Mouse (Mus musculus) liver, embryonic 11.5 days (tissue): ENCODE measurements at regions not wholly inside any gene's neighbourhood (a gene's known extent, or its start where the extent isn't known, plus 50 kb on each side); places are given as distances from the start of the nearest gene placed in this dataset.

ENCODE experiments used
- ATAC-seq: fragments of 200-750 bp; cut with Nextera tagmentation; replicated peaks from 2 replicates; pipeline ENCODE4 v1.8.0; 2017; ENCODE audit warnings: moderate number of reproducible peaks, mild to moderate bottlenecking, moderate TSS enrichment, moderate library complexity; ENCODE audit not compliant: low FRiP score
- DNase-seq: peaks from one replicate; pipeline ENCODE4 v3.0.0-alpha.2; 2017; ENCODE audit warnings: low spot score
- H3K27ac ChIP-seq: fragments of 300-500 bp; sonication (generic); 2 replicates; pipeline ENCODE4 v1.5.1; 2014; ENCODE audit warnings: mild to moderate bottlenecking, low read depth, low read length, control low read depth
- H3K27me3 ChIP-seq: fragments of 300-500 bp; sonication (generic); replicated peaks from 2 replicates; pipeline ENCODE4 v1.6.1; 2014; ENCODE audit warnings: low read length, mixed read lengths; ENCODE audit not compliant: control insufficient read depth, insufficient read depth
- H3K36me3 ChIP-seq: fragments of 300-500 bp; sonication (generic); 2 replicates; pipeline ENCODE4 v1.6.1; 2014; ENCODE audit warnings: mild to moderate bottlenecking, low read length, moderate library complexity, mixed read lengths; ENCODE audit not compliant: control insufficient read depth, insufficient read depth
- H3K4me1 ChIP-seq: fragments of 300-500 bp; sonication (generic); replicated peaks from 2 replicates; pipeline ENCODE4 v1.6.1; 2014; ENCODE audit warnings: low read length, mixed read lengths; ENCODE audit not compliant: control insufficient read depth, insufficient read depth
- H3K4me2 ChIP-seq: fragments of 300-500 bp; sonication (generic); 2 replicates; pipeline ENCODE4 v1.6.1; 2014; ENCODE audit warnings: mild to moderate bottlenecking, control low read depth, moderate library complexity
- H3K4me3 ChIP-seq: fragments of 300-500 bp; sonication (generic); 2 replicates; pipeline ENCODE4 v1.5.1; 2014; ENCODE audit warnings: low read depth, low read length, control low read depth
- H3K9ac ChIP-seq: fragments of 300-500 bp; sonication (generic); 2 replicates; pipeline ENCODE4 v1.6.1; 2014; ENCODE audit warnings: low read depth, low read length, control low read depth
- H3K9me3 ChIP-seq: fragments of 300-500 bp; sonication (generic); 2 replicates; pipeline ENCODE4 v1.6.1; 2016; ENCODE audit warnings: low read length, inconsistent platforms, mixed read lengths; ENCODE audit not compliant: control insufficient read depth
- WGBS: fragments of 180-500 bp; shearing (Covaris S2); extraction: QIAGEN DNeasy Blood & Tissue Kit; methylation state at CpG from one replicate; pipeline ENCODE4 v1.1.7; 2014; 5-methylcytosine and 5-hydroxymethylcytosine counted together

DNA sequence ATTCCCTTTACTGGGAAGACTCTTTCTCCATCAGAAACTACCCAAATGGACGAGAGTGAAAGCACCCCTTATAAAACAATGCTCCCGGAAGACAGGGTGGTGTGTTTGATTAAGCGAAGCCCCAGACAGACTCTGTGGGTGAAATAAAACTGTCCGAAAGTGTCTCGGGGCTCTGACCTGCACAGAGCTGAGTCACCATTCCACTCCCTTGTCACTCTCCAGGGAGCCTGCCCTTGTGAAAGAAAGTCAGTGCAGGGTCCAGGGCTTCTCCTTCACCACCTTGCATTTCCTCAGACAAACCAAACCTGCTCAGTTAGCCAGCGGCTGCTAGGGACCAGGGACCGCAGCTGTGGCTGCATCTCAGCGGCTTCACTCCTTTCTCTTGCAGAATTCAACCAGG lies 222.3 kb upstream of the Irx3 start:
- H3K27me3 ChIP-seq = peaks cover 34% of the 10 kb centered on the region
- H3K4me3 ChIP-seq = no peak overlapping the region
- ATAC-seq (no peak), DNase-seq (no peak)
- no peaks in the 10 kb centered on the region for H3K36me3 ChIP-seq
- no peak overlapping the region for H3K27ac ChIP-seq
- 24% methylated on average over 8 of the region's 8 CpGs for WGBS
- peaks cover 13% of the 10 kb centered on the region for H3K4me1 ChIP-seq
- H3K4me2 ChIP-seq = no peak overlapping the region
- H3K9ac ChIP-seq = no peak overlapping the region
- H3K9me3 ChIP-seq = no peaks in the 10 kb centered on the region

DNA sequence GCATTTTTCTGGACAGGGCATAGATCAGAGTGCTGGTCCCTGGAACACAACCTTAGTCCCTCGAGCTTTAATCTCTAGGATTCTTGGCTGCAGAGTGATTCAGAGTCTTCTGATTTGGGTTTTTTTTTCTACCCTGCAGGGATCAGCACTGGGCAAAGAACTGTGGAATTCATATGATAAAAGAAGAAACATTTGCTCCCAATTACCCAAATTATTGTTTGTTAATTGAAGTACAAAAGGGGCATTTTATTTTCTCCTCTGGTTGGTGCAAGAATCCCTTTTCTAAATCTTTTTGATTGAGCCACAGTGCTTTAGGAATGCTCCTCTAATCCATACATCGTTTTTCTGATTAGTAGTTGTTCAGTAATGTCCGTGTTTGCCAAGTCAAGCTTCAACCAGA lies 219.7 kb upstream of the Irx3 start:
- H3K27me3 ChIP-seq = peaks cover 22% of the 10 kb centered on the region

GRCm38 (mm10) chr8:92014704-92015103 lies 212.8 kb upstream of the Irx3 start:
- Histone ChIP-seq H3K27me3 (peaks cover 6% of the 10 kb centered on the region; the same call in 1 of the 2 replicates), H3K27ac (no peak overlapping the region), H3K9ac (no peak overlapping the region), H3K4me3 (no peak overlapping the region), H3K4me2 (no peak overlapping the region), H3K9me3 (no peaks in the 10 kb centered on the region), H3K4me1 (0 out of 2 replicates have a peak, but pooled peaks cover 6% of the 10 kb centered on the region), H3K36me3 (no peaks in the 10 kb centered on the region)
- ATAC-seq = peak; percentile 88
- 65% methylated on average over 4 of the region's 4 CpGs for WGBS
- DNase-seq = no peak

More for the DNA sequence above, 219.7 kb upstream of the Irx3 start:
- Histone ChIP-seq H3K4me3 (no peak overlapping the region), H3K36me3 (no peaks in the 10 kb centered on the region), H3K4me2 (no peak overlapping the region), H3K9me3 (no peaks in the 10 kb centered on the region), H3K27ac (no peak overlapping the region), H3K4me1 (no peaks in the 10 kb centered on the region; the same call in 1 of the 2 replicates), H3K9ac (no peak overlapping the region)
- DNase-seq = no peak
- 71% methylated on average over 3 of the region's 3 CpGs for WGBS
- no peak for ATAC-seq

DNA sequence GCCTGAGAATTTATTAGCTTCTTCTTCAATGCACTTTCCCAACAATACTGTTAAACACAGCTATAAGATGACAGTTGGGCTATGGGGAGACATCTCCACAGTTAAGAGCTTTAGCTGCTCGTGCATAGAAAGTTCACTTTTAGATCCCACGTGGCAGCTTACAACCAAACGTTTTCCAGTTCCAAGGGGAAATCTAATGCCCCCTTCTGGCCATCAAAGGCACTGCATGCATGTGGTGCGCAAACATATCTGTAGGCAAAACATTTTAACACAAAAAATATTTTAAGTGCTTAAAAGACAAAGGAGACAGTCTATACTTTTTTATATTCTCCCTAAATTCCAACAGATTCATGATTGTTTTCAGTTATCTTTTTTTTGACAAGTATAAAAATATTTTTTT lies 211.3 kb upstream of the Irx3 start:
- DNase-seq (no peak), ATAC-seq (no peak)
- Histone ChIP-seq H3K27me3 (peaks cover 3% of the 10 kb centered on the region; the same call in 1 of the 2 replicates), H3K9ac (no peak overlapping the region), H3K9me3 (no peaks in the 10 kb centered on the region), H3K36me3 (no peaks in the 10 kb centered on the region), H3K4me3 (no peak overlapping the region), H3K4me1 (0 out of 2 replicates have a peak, but pooled peaks cover 6% of the 10 kb centered on the region), H3K4me2 (no peak overlapping the region), H3K27ac (no peak overlapping the region)
- 50% methylated on average over 4 of the region's 4 CpGs for WGBS

DNA sequence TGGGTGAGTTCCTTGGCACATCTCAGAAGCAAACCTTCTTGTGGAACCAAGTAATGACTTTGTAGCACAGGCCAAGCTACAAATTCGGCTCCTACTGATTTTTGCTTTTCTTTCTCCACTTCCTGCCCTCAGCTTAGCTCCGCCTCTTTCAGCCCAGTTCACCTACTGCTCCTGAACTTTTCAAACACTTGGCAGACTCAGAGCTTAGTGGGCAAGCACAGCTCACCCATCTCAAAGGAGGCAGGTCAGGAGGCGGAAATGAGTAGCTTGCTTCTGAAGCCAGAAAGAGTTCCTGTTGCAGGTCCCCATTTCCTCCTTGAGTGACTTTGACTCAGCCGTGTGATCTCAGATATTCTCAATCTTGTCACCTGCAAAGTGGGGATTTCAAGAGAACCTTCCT lies 208.5 kb upstream of the Irx3 start:
- H3K36me3 ChIP-seq = no peaks in the 10 kb centered on the region
- 0 out of 2 replicates have a peak, but pooled peaks cover 6% of the 10 kb centered on the region for H3K4me1 ChIP-seq
- no peak for DNase-seq
- no peak for ATAC-seq
- no peak overlapping the region for H3K9ac ChIP-seq
- no peak overlapping the region for H3K4me3 ChIP-seq
- 77% methylated on average over 4 of the region's 4 CpGs for WGBS
- no peaks in the 10 kb centered on the region for H3K9me3 ChIP-seq
- no peak overlapping the region for H3K27ac ChIP-seq
- H3K4me2 ChIP-seq = no peak overlapping the region
- H3K27me3 ChIP-seq = no peaks in the 10 kb centered on the region

DNA sequence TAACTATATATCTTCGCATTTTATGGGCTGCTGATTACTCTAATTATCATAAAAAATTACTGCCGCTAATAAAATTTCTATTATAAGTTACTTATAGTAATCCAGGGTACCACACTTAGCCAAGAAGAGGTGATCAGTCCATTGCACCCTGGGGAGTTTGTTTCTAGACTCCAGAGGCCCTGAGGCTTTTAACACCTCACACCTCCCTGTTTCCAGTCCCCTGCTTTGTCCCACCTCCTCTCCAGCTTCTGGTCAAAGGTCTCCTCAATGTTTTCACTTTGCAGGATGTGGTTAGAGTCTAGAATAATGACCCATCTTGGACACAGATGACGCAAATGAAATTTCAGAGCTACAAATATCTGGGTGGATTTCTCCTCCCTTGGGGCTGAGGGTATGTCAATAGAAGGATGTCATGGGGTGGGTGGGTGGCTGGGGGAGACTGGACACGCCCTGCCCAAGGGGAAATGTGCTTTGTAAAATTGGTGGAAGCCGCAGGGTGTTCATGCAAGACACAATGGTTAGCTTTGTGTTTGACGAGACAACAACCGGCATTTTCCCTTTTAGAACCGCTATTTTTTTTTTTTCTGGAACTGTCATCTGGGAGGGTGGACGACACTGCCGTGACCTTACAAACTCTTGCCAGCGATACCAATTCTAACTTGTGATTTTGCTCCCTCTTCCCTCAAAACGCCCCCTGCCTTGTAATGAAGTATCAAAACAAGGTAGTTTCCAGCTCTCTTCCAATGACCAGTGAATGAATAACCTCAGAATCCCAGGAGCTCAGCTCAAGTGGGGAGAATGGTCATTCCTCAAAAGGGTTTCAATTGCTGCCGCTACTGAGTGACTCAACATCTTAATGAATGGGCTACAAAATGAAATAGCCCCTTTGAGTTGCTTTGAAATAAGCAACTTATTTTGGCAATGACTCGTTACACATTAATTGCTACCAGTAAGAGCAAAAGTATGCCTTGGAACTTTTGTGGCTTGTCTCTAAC lies 207.0 kb upstream of the Irx3 start:
- DNase-seq (no peak), ATAC-seq (no peak)
- Histone ChIP-seq H3K27ac (no peak overlapping the region), H3K9ac (no peak overlapping the region), H3K27me3 (no peaks in the 10 kb centered on the region), H3K4me1 (0 out of 2 replicates have a peak, but pooled peaks cover under 1% of the 10 kb centered on the region), H3K4me3 (no peak overlapping the region), H3K9me3 (no peaks in the 10 kb centered on the region), H3K4me2 (no peak overlapping the region), H3K36me3 (no peaks in the 10 kb centered on the region)
- 73% methylated on average over 14 of the region's 14 CpGs for WGBS

- no peak overlapping the region for H3K27ac ChIP-seq
- WGBS = 79% methylated on average over 2 of the region's 2 CpGs
- no peak for DNase-seq
- no peaks in the 10 kb centered on the region for H3K9me3 ChIP-seq
- H3K27me3 ChIP-seq = no peaks in the 10 kb centered on the region
- no peak overlapping the region for H3K4me3 ChIP-seq
- H3K4me2 ChIP-seq = no peak overlapping the region
- no peak for ATAC-seq
- H3K4me1 ChIP-seq = no peaks in the 10 kb centered on the region
- no peak overlapping the region for H3K9ac ChIP-seq
- H3K36me3 ChIP-seq = no peaks in the 10 kb centered on the region
Measured at GRCm38 (mm10) chr8:92005091-92005490, 203.2 kb upstream of the Irx3 start.

DNA sequence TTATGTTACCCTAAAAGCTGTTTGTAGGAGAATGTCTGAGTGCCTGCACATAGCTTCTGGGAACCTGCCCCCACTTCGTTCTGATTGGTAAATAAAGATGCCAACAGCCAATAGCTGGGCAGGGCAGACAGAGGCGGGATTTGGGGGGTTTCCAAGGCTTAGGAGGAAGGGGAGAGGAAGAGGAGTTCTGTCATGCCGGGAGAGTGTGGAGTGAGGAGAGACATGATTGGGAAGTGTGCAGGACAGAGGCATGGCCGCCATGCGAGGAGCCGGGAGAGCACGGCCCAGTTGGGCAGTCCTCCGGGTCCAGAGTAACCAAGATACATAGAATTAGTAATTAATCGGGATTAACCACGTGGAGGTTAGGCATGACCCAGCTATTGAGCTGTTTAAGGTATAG lies 202.7 kb upstream of the Irx3 start:
- H3K36me3 ChIP-seq = no peaks in the 10 kb centered on the region
- H3K4me2 ChIP-seq = no peak overlapping the region
- H3K4me3 ChIP-seq = no peak overlapping the region
- H3K4me1 ChIP-seq = no peaks in the 10 kb centered on the region
- DNase-seq (no peak), ATAC-seq (no peak)
- no peaks in the 10 kb centered on the region for H3K27me3 ChIP-seq
- 67% methylated on average over 10 of the region's 10 CpGs for WGBS
- H3K9me3 ChIP-seq = no peaks in the 10 kb centered on the region
- no peak overlapping the region for H3K9ac ChIP-seq
- no peak overlapping the region for H3K27ac ChIP-seq

- no peaks in the 10 kb centered on the region for H3K27me3 ChIP-seq
- no peak for DNase-seq
Measured at GRCm38 (mm10) chr8:92000368-92000767, 198.5 kb upstream of the Irx3 start.

More at GRCm38 (mm10) chr8:92000368-92000767, 198.5 kb upstream of the Irx3 start:
- no peaks in the 10 kb centered on the region for H3K4me1 ChIP-seq
- H3K9me3 ChIP-seq = no peaks in the 10 kb centered on the region
- no peak for ATAC-seq
- no peak overlapping the region for H3K27ac ChIP-seq
- no peak overlapping the region for H3K4me3 ChIP-seq
- 91% methylated on average over 1 of the region's 1 CpGs for WGBS
- no peaks in the 10 kb centered on the region for H3K36me3 ChIP-seq
- no peak overlapping the region for H3K4me2 ChIP-seq
- no peak overlapping the region for H3K9ac ChIP-seq
